Mouse (Mus musculus): ENCODE results near the gene C3. TPM values are rescaled to one million over a fixed set of nuclear protein-coding genes. Genes with fewer than 3 reads are reported as not detected.
A peak's percentile ranks its signal among the peaks of the same experiment; 100 is the strongest.

The C3 gene
- polyA plus RNA-seq (2014; fragmentation: Nextera tagmentation; extraction: Ambion mirVana) = 0.19 and 0.68 TPM in 2 replicates

GRCm38 (mm10) chr17:57228014-57228413, at the start of gene C3:
Gene C3 (minus strand): TSS chr17:57228136.
- Histone ChIP-seq H3K9me3 (ENCODE audit: control insufficient read depth, low read length) (no peaks in the 10 kb centered on the region), H3K27me3 (ENCODE audit: control insufficient read depth, insufficient read depth, low read length) (no peaks in the 10 kb centered on the region), H3K4me3 (ENCODE audit: low read depth, low read length) (no peak within 1 kb of the TSS), H3K9ac (ENCODE audit: low read length) (no peak within 1 kb of the TSS), H3K4me2 (no peak within 1 kb of the TSS), H3K27ac (ENCODE audit: low read depth, low read length) (no peak within 1 kb of the TSS), H3K4me1 (ENCODE audit: control insufficient read depth, insufficient read depth, low read length) (no peaks in the 10 kb centered on the region), H3K36me3 (ENCODE audit: control insufficient read depth, insufficient read depth, low read length) (no peaks in the 10 kb centered on the region)
- ATAC-seq (ENCODE audit: low FRiP score) = no peak
- 84% methylated on average over 3 of the region's 3 CpGs for WGBS
- no peak for DNase-seq (ENCODE audit: low spot score, missing footprints)

DNA sequence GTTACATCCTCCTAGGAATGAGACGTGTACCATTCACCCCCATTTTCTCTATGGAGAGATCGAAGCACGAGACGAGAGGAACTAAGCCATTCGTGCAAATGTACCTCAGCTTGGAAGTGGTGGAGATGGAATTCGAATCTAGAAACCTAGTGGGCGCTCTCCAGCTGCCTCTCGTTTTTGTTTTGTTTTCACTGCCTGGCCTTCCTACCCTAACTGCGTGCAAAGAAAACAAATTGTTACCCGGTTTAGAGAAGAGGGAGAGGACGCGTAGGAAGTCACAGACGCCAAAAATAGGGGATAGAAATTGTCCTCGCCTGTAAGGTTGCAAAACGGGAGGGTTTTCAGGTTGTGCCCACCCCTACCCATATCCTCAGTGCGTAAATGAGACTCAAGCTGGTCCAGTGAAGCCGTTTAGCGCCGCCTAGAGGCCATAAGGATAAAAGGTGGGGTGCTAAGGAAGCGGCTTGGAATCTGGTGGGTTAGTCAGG, 48.7 kb upstream of the C3 start:
- Histone ChIP-seq H3K36me3 (ENCODE audit: control insufficient read depth, insufficient read depth, low read length) (no peaks in the 10 kb centered on the region), H3K9me3 (ENCODE audit: control insufficient read depth, low read length) (no peaks in the 10 kb centered on the region), H3K4me2 (peak overlapping the region; percentile 53), H3K9ac (ENCODE audit: low read length) (peak overlapping the region; percentile 40), H3K27ac (ENCODE audit: low read depth, low read length) (no peak overlapping the region), H3K4me1 (ENCODE audit: control insufficient read depth, insufficient read depth, low read length) (peaks cover 14% of the 10 kb centered on the region), H3K27me3 (ENCODE audit: control insufficient read depth, insufficient read depth, low read length) (peaks cover 29% of the 10 kb centered on the region), H3K4me3 (ENCODE audit: low read depth, low read length) (peak overlapping the region; percentile 33)
- under 1% methylated on average over 20 of the region's 20 CpGs for WGBS
- DNase-seq (ENCODE audit: low spot score, missing footprints) (peak; percentile 96), ATAC-seq (ENCODE audit: low FRiP score) (peak; percentile 75)

DNA sequence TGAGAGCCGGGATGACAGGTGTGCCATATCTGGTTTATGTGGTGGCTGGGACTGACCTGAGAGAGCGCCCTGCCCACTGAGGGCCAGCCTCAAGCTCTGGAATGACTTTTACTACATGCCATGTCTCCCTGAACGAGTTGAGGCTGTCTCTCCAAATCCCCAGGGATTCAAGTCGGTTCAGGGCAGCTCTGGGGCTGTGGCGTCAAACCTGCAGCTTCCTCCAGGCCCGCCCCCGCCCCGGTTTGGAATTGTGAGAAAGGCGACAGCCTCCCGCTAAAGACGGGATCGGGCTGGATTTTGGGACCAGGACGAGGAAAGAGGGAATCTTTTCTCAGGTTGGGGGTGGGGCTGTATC, 48.0 kb upstream of the C3 start:
- ATAC-seq (ENCODE audit: low FRiP score) = peak; percentile 28; the same call in 1 of the 2 replicates
- Histone ChIP-seq H3K27me3 (ENCODE audit: control insufficient read depth, insufficient read depth, low read length) (peaks cover 29% of the 10 kb centered on the region), H3K4me1 (ENCODE audit: control insufficient read depth, insufficient read depth, low read length) (peaks cover 14% of the 10 kb centered on the region), H3K9ac (ENCODE audit: low read length) (no peak overlapping the region), H3K36me3 (ENCODE audit: control insufficient read depth, insufficient read depth, low read length) (no peaks in the 10 kb centered on the region), H3K27ac (ENCODE audit: low read depth, low read length) (no peak overlapping the region), H3K4me3 (ENCODE audit: low read depth, low read length) (peak overlapping the region; percentile 33), H3K9me3 (ENCODE audit: control insufficient read depth, low read length) (no peaks in the 10 kb centered on the region), H3K4me2 (peak overlapping the region; percentile 53)
- DNase-seq (ENCODE audit: low spot score, missing footprints) = no peak
- 4% methylated on average over 13 of the region's 13 CpGs for WGBS

- no peak overlapping the region for H3K27ac ChIP-seq (ENCODE audit: low read depth, low read length)
- peaks cover 29% of the 10 kb centered on the region for H3K27me3 ChIP-seq (ENCODE audit: control insufficient read depth, insufficient read depth, low read length)
- no peak overlapping the region for H3K9ac ChIP-seq (ENCODE audit: low read length)
- H3K4me3 ChIP-seq (ENCODE audit: low read depth, low read length) = peak overlapping the region; percentile 33
- no peaks in the 10 kb centered on the region for H3K36me3 ChIP-seq (ENCODE audit: control insufficient read depth, insufficient read depth, low read length)
- no peaks in the 10 kb centered on the region for H3K9me3 ChIP-seq (ENCODE audit: control insufficient read depth, low read length)
- peaks cover 14% of the 10 kb centered on the region for H3K4me1 ChIP-seq (ENCODE audit: control insufficient read depth, insufficient read depth, low read length)
- WGBS = 1% methylated on average over 46 of the region's 53 CpGs
- H3K4me2 ChIP-seq = peak overlapping the region; percentile 53
- peak; percentile 92 for DNase-seq (ENCODE audit: low spot score, missing footprints)
- peak; percentile 76 for ATAC-seq (ENCODE audit: low FRiP score)
Measured at GRCm38 (mm10) chr17:57275111-57275996, 47.4 kb upstream of the C3 start.

DNA sequence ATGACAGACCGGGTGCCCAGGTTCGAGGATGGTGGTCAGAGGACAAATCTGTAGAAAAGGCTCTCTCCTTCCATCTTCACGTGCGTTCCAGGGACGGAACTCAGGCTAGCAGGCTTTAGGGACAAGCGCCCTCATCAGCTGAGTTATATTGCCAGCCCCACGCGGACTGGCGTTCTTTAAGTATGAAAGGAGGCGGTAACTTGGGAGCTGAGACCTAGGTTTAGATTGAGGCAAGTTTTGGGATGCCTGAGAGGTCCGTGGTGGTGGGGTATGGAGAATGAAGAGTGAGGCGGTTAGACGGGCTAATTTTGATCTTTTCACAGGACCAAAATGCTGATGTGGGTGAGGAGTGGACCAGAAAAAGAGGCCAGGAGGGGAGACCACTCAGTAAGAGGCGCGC, 46.8 kb upstream of the C3 start:
- no peaks in the 10 kb centered on the region for H3K9me3 ChIP-seq (ENCODE audit: control insufficient read depth, low read length)
- peaks cover 29% of the 10 kb centered on the region for H3K27me3 ChIP-seq (ENCODE audit: control insufficient read depth, insufficient read depth, low read length)

DNA sequence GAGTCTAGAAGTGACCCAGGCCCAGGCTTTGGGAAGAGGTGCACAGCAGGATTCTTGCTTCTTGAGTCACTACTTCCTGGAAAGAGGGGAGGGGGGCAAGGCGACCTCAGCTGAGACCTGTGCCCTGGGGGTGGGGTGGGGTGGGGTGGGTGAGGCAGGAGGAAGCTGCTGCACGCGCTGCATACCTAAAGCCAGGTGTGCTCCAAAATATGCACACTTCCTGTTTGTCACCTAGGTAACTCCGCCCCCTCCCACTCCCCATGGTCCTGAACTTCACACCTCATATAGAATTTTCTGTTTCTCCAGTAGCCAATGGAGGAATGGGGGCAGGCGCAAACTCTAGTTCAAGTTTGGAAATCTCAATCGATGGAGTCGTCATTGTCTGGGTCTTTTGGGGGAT, 45.9 kb upstream of the C3 start:
- no peak overlapping the region for H3K4me3 ChIP-seq (ENCODE audit: low read depth, low read length)
- peaks cover 29% of the 10 kb centered on the region for H3K27me3 ChIP-seq (ENCODE audit: control insufficient read depth, insufficient read depth, low read length)
- H3K27ac ChIP-seq (ENCODE audit: low read depth, low read length) = no peak overlapping the region
- H3K4me2 ChIP-seq = no peak overlapping the region
- no peak overlapping the region for H3K9ac ChIP-seq (ENCODE audit: low read length)
- peaks cover 14% of the 10 kb centered on the region for H3K4me1 ChIP-seq (ENCODE audit: control insufficient read depth, insufficient read depth, low read length)
- 41% methylated on average over 6 of the region's 7 CpGs for WGBS
- DNase-seq (ENCODE audit: low spot score, missing footprints) (peak; percentile 66), ATAC-seq (ENCODE audit: low FRiP score) (no peak)
- H3K36me3 ChIP-seq (ENCODE audit: control insufficient read depth, insufficient read depth, low read length) = no peaks in the 10 kb centered on the region
- no peaks in the 10 kb centered on the region for H3K9me3 ChIP-seq (ENCODE audit: control insufficient read depth, low read length)

More for the DNA sequence above, 46.8 kb upstream of the C3 start:
- peak overlapping the region; percentile 33 for H3K4me3 ChIP-seq (ENCODE audit: low read depth, low read length)
- no peak overlapping the region for H3K9ac ChIP-seq (ENCODE audit: low read length)
- peaks cover 14% of the 10 kb centered on the region for H3K4me1 ChIP-seq (ENCODE audit: control insufficient read depth, insufficient read depth, low read length)
- DNase-seq (ENCODE audit: low spot score, missing footprints) (no peak), ATAC-seq (ENCODE audit: low FRiP score) (no peak)
- H3K27ac ChIP-seq (ENCODE audit: low read depth, low read length) = no peak overlapping the region
- WGBS = 8% methylated on average over 15 of the region's 15 CpGs
- no peaks in the 10 kb centered on the region for H3K36me3 ChIP-seq (ENCODE audit: control insufficient read depth, insufficient read depth, low read length)
- H3K4me2 ChIP-seq = peak overlapping the region; percentile 53

- H3K36me3 ChIP-seq (ENCODE audit: control insufficient read depth, insufficient read depth, low read length) = no peaks in the 10 kb centered on the region
- no peak overlapping the region for H3K9ac ChIP-seq (ENCODE audit: low read length)
Measured at GRCm38 (mm10) chr17:57271301-57271700, 43.4 kb upstream of the C3 start.

GRCm38 (mm10) chr17:57267556-57268126, 39.7 kb upstream of the C3 start:
- DNase-seq (ENCODE audit: low spot score, missing footprints) = no peak
- Histone ChIP-seq H3K4me1 (ENCODE audit: control insufficient read depth, insufficient read depth, low read length) (no peaks in the 10 kb centered on the region), H3K9ac (ENCODE audit: low read length) (no peak overlapping the region), H3K9me3 (ENCODE audit: control insufficient read depth, low read length) (no peaks in the 10 kb centered on the region), H3K36me3 (ENCODE audit: control insufficient read depth, insufficient read depth, low read length) (no peaks in the 10 kb centered on the region), H3K4me2 (no peak overlapping the region), H3K27ac (ENCODE audit: low read depth, low read length) (no peak overlapping the region), H3K27me3 (ENCODE audit: control insufficient read depth, insufficient read depth, low read length) (no peaks in the 10 kb centered on the region), H3K4me3 (ENCODE audit: low read depth, low read length) (no peak overlapping the region)
- WGBS = 84% methylated on average over 6 of the region's 6 CpGs
- no peak for ATAC-seq (ENCODE audit: low FRiP score)

More at GRCm38 (mm10) chr17:57271301-57271700, 43.4 kb upstream of the C3 start:
- H3K27ac ChIP-seq (ENCODE audit: low read depth, low read length) = no peak overlapping the region
- H3K27me3 ChIP-seq (ENCODE audit: control insufficient read depth, insufficient read depth, low read length) = peaks cover 27% of the 10 kb centered on the region
- H3K4me1 ChIP-seq (ENCODE audit: control insufficient read depth, insufficient read depth, low read length) = peaks cover 11% of the 10 kb centered on the region
- H3K4me3 ChIP-seq (ENCODE audit: low read depth, low read length) = no peak overlapping the region
- no peak for ATAC-seq (ENCODE audit: low FRiP score)
- no peak overlapping the region for H3K4me2 ChIP-seq
- no peaks in the 10 kb centered on the region for H3K9me3 ChIP-seq (ENCODE audit: control insufficient read depth, low read length)
- peak; percentile 45 for DNase-seq (ENCODE audit: low spot score, missing footprints)
- 78% methylated on average over 9 of the region's 9 CpGs for WGBS

All from midbrain, embryonic 11.5 days (tissue).